12 mouse cellular contexts compared by ENCODE assay signal in genomic region chr12:25427911-25428642, GRCm38 (mm10).
DNase-seq lines count a peak whose midpoint lies in the region; ATAC-seq lines count a peak whose summit lies in the region.
"Had no signal": no experiment of that assay in that cellular context is flagged by ENCODE, and none has a peak within 500 bp of the region (broad histone marks: within the 10 kb centered on the region; RNA-seq: fewer than 3 reads in every experiment).

No protein-coding gene starts in this region.

- H3K27me3 ChIP-seq in heart, embryonic 16.5 days (ENCODE audit: control insufficient read depth, insufficient read depth, low read length), result no peaks in the 10 kb centered on the region
- H3K27me3 ChIP-seq in heart, embryonic 12.5 days (replicated peaks), result no peaks in the 10 kb centered on the region
- no peaks in the 10 kb centered on the region for H3K27me3 ChIP-seq in embryonic facial prominence, embryonic 10.5 days (replicated peaks; ENCODE audit: low read depth, poor library complexity, severe bottlenecking)
- no peaks in the 10 kb centered on the region for H3K27me3 ChIP-seq in neural tube, embryonic 15.5 days (replicated peaks)

- H3K9me3 ChIP-seq in heart, embryonic 16.5 days (replicated peaks; ENCODE audit: control insufficient read depth, low read length), result no peaks in the 10 kb centered on the region; the same call in 1 of the 2 replicates
- no peaks in the 10 kb centered on the region for H3K9me3 ChIP-seq in heart, embryonic 12.5 days (replicated peaks)
- no peaks in the 10 kb centered on the region for H3K9me3 ChIP-seq in embryonic facial prominence, embryonic 10.5 days
- H3K9me3 ChIP-seq in neural tube, embryonic 15.5 days (replicated peaks), result no peaks in the 10 kb centered on the region

- no peak overlapping the region for H3K4me3 ChIP-seq in heart, embryonic 16.5 days (ENCODE audit: low read length)
- no peak overlapping the region for H3K4me3 ChIP-seq in heart, embryonic 12.5 days
- H3K4me3 ChIP-seq in embryonic facial prominence, embryonic 10.5 days, result no peak overlapping the region
- H3K4me3 ChIP-seq in neural tube, embryonic 15.5 days (replicated peaks), result no peak overlapping the region

- no peak overlapping the region for H3K27ac ChIP-seq in heart, embryonic 16.5 days (ENCODE audit: low read length)
- H3K27ac ChIP-seq in heart, embryonic 12.5 days (ENCODE audit: poor library complexity, severe bottlenecking), result no peak overlapping the region
- H3K27ac ChIP-seq in embryonic facial prominence, embryonic 10.5 days (replicated peaks), result peak overlapping the region; percentile 27
- no peak overlapping the region for H3K27ac ChIP-seq in neural tube, embryonic 15.5 days (replicated peaks)
- H3K27ac ChIP-seq: hindbrain, postnatal 0 days had no signal

- WGBS in heart, embryonic 16.5 days, result 63% methylated on average over 11 of the region's 11 CpGs
- WGBS in heart, embryonic 12.5 days, result 70% methylated on average over 11 of the region's 11 CpGs
- WGBS in embryonic facial prominence, embryonic 10.5 days, result 84% methylated on average over 11 of the region's 11 CpGs
- WGBS in neural tube, embryonic 15.5 days, result 89% methylated on average over 11 of the region's 11 CpGs

- H3K4me2 ChIP-seq in heart, embryonic 16.5 days (ENCODE audit: low read depth, low read length), result no peak overlapping the region
- H3K4me2 ChIP-seq in heart, embryonic 12.5 days, result no peak overlapping the region
- H3K4me2 ChIP-seq in neural tube, embryonic 15.5 days, result no peak overlapping the region

- ATAC-seq in heart, embryonic 16.5 days (replicated peaks; ENCODE audit: extremely low read depth, insufficient read depth, low FRiP score), result 0 out of 2 replicates have a peak, but pooled peaks have one; percentile 47
- ATAC-seq in heart, embryonic 12.5 days (ENCODE audit: insufficient number of reproducible peaks, low FRiP score), result no peak
- ATAC-seq in CD4-positive, CD25-positive, alpha-beta regulatory T cell, adult 4 months, result peak; percentile 68
- no peak for ATAC-seq in neural tube, embryonic 15.5 days (ENCODE audit: low FRiP score)
- ATAC-seq: hindbrain, postnatal 0 days had no signal

- no peak overlapping the region for H3K9ac ChIP-seq in heart, embryonic 16.5 days (ENCODE audit: low read length)
- no peak overlapping the region for H3K9ac ChIP-seq in heart, embryonic 12.5 days
- H3K9ac ChIP-seq in neural tube, embryonic 15.5 days (replicated peaks), result no peak overlapping the region

- no peak for DNase-seq in embryonic facial prominence, embryonic 10.5 days (ENCODE audit: low spot score)
- DNase-seq in gastrocnemius, postnatal 25 days, result peak; percentile 49
- DNase-seq in urinary bladder, postnatal 14 days (ENCODE audit: low spot score), result no peak
- DNase-seq: cerebellum, adult 2 months; lung, postnatal 14 days; retina, postnatal 1 day; thymus, postnatal 14 days had no signal

- H3K4me1 ChIP-seq in heart, embryonic 16.5 days (ENCODE audit: control insufficient read depth, insufficient read depth, low read length), result no peaks in the 10 kb centered on the region; the same call in 1 of the 2 replicates
- H3K4me1 ChIP-seq in heart, embryonic 12.5 days (replicated peaks), result peaks cover 4% of the 10 kb centered on the region
- no peaks in the 10 kb centered on the region for H3K4me1 ChIP-seq in embryonic facial prominence, embryonic 10.5 days
- no peaks in the 10 kb centered on the region for H3K4me1 ChIP-seq in neural tube, embryonic 15.5 days

- H3K36me3 ChIP-seq in heart, embryonic 16.5 days (ENCODE audit: control insufficient read depth, insufficient read depth), result no peaks in the 10 kb centered on the region
- H3K36me3 ChIP-seq in heart, embryonic 12.5 days, result no peaks in the 10 kb centered on the region
- H3K36me3 ChIP-seq in embryonic facial prominence, embryonic 10.5 days (replicated peaks), result no peaks in the 10 kb centered on the region
- no peaks in the 10 kb centered on the region for H3K36me3 ChIP-seq in neural tube, embryonic 15.5 days

Comparison
In these comparisons a context has a peak if more than half of its experiments do, and no peak if none do; other contexts are left out.
1. ATAC-seq: peak in heart, embryonic 16.5 days (single experiment) and CD4-positive, CD25-positive, alpha-beta regulatory T cell, adult 4 months (single experiment); none in heart, embryonic 12.5 days (single experiment) and neural tube, embryonic 15.5 days (single experiment).